Mouse (Mus musculus) neural tube, embryonic 14.5 days (tissue): ENCODE measurements around the gene Zfp518b. TPM values are rescaled to one million over a fixed set of nuclear protein-coding genes. Genes with fewer than 3 reads are reported as not detected.

Source experiments
- polyA plus RNA-seq: library from polyadenylated mRNA; unstranded; fragments of >200 nt; fragmentation: Nextera tagmentation; extraction: Ambion mirVana; gene quantifications from 2 replicates; pipeline ENCODE4 v1.2.1, GENCODE M21; 2014

Zfp518b gene
- polyA plus RNA-seq, 1 experiment from 2014 or later, result 37.5 TPM

Other genes starting within 250 kb of the Zfp518b start
- gene Slc2a9, start 181.7 kb downstream of the Zfp518b start, polyA plus RNA-seq, result 0.61 and 0.80 TPM in 2 replicates
- gene Wdr1, start 121.6 kb downstream of the Zfp518b start, polyA plus RNA-seq, result 181 and 187 TPM in 2 replicates
- 0.12 and 0.15 TPM in 2 replicates for gene Clnk, start 192.0 kb upstream of the Zfp518b start, polyA plus RNA-seq